Mouse (Mus musculus) mammary gland, adult 2 months (tissue): ENCODE measurements around the gene Kctd2. TPM values are rescaled to one million over a fixed set of nuclear protein-coding genes. Genes with fewer than 3 reads are reported as not detected.

Experiments
- polyA plus RNA-seq: library from polyadenylated mRNA; depleted of rRNA; stranded (reverse); fragments of >200 nt; gene quantifications from 2 replicates; pipeline ENCODE4 v1.2.3, GENCODE M21; 2012; ENCODE audit warnings: low replicate concordance; rRNA removed

Gene Kctd2
- 36.0 and 38.1 TPM in 2 replicates for polyA plus RNA-seq

DNA sequence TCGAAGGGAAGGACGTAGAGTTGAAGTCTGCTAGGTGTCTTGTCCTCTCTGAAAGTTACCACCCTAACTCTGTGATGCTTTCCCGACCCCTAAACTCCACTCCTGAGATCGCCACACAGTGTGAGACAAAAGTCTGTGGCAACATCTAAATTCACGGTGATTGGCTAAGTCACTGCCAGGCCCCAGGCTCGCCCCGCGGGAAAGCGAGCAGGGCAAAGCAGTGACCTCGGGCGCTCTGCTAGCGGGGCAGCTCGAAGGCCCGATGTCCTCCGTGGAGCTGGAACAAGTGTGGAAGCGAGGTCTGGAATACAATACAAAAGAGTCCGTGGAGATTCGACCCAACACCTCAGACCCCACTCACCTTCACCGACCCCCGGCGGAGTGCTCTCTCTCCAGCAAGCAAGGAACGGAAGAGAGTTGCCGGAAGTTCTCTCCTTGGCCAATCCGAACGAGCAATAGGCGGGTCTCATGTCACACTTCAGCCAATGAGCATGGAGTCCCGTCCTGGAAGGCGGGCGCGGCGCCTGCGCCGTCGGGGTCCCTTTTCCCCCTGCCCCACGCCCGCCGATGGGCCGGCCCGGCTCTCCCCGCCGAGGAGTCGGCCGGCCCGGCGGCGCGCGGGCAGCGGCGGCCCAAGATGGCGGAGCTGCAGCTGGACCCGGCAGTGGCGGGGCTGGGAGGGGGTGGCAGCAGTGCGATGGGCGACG, at the start of gene Kctd2, which contains the start of gene Atp5h:
Kctd2 (plus strand) TSS at position 598 of the 707 bp plus-strand sequence.
Atp5h (minus strand) TSS at position 432 of the 707 bp plus-strand sequence.

DNA sequence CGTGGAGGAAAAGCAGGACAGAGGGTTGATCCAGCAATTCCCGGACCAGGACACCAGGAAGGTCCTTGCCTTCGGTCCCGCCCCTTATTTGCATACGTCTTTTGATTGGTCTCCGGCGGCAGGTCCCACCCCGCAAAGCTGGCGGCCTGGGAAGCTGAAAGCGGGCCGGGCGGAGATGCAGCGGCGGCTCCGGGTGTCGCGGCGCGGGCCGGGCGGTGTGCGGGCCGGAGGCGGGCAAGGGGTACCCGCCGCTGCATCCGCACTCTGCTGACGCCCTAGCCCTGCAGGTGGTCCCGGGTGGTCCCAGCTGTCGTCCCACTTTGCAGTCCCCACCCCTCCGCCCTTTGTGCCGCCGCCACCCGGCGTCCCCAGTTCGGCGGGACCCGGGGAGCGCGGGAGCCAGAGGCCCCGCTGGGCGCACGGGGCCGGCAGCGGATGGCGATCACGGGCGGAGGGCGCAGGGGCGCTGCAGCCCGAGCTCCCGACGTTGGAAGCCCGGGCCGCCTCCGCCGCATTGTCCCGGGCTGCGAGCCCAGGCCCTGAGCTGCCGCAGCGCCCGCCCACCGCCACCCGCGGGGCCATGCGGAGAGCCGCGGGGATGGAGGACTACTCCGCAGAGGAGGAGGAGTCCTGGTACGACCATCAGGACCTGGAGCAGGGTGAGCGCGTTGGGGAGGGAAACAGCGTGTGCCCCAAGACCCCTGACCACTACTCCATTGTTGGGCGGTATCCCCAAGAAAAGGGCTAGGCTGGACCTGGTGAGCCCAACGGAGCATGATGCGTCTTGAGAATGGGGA, 38.0 kb upstream of the Kctd2 start, which contains the start of gene Cdr2l:
Cdr2l (plus strand) TSS at position 174 of the 797 bp plus-strand sequence.

DNA sequence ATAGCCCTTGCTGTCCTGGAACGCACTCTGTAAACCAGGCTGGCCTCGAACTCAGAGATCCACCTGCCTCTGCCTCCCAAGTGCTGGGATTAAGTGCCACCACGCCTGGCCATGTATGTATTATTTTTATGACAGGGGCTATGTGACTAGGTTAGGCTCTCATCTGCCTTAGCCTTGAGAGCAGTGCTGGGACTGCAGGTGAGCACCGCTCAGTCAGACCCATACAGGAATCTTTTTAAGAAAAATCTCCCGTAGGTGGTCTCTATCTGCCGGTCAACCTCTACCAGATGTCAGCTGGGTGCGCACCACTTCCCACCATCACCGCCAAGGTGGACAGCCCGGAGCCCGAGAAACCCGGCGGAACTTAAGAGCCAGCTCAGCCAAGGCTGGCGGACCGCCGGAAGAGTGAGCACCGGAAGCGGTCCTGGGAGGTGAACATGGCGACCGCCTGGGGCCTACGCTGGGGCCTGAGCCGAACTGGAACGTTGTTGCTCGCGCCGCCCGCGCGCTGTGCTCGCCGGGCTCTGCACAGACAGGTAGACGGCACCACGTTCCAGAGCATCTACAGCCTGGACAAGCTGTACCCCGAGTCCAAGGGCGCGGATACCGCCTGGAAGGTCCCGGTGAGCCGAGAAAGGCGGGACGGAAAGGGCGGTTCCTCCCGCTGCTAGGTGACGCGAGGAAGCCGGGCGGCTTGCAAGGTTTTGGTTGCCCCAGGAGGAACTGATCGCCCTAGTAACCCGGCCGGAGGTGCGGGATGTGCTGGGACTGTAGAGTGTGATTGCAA, 16.4 kb upstream of the Kctd2 start, which contains the start of gene Mrpl58:
Mrpl58 (plus strand) TSS at position 415 of the 787 bp plus-strand sequence.

DNA sequence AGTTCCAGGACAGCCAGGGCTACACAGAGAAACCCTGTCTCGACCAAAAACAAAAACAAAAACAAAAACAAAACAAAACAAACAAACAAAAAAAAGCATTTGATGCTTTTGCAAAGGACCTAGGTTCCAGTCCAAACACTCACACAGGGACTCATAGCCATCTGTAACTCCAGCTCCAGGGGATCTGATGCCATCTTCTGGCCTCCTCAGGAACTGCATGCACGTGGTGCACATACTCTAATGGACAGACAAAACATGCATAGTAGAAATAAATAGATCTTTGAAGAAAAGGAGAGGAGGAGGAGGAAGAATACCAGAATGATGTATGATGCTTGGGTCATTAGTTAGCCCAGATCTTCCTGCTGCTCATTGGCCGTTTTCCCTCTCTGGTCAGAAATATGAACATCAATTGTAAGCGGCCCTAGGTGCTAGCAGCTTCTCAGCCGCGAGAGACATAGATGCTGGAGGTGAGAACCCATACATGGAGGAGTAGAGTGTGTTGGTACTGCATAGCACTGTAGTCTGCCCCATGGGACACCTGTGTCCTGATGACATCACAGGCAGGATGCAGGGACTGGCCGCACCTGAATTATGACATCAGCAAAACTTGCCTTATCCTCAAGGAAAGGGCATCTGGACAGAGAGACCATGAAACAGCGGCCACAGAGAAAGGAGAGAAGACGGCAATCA, 20.1 kb downstream of the Kctd2 start, which contains the start of gene Trim80:
Trim80 (plus strand) TSS at position 640 of the 690 bp plus-strand sequence.

DNA sequence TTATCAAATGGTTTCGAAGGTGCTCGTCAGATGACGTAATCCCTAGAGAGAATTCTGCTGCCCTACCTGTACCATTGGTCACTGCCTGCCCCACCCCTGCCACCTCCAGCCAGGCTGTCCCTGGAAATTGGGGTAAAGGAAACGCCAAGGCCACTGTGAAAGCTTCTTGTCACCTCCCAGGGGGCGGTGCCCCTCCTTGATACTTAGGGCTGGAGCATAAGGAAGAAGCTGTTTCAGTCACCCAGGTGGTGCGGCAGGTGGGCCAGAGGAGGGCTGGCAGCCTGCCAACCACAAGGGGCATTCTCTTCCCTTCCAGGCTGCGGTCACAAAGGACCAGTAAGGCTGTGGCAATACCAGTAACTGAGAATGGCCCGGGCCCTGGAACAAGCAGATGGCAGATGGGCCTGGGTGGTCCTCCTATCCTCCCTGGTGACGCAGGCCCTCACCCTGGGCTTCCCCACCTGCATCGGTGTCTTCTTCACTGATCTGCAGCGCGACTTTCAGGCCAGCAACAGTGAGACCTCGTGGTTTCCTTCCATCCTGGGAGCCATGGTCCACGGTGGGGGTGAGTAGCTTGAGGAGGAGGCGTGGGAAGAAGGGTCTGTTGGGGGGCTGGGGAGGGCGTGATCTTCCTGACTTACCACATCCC, 42.4 kb downstream of the Kctd2 start, which contains the start of gene Slc16a5:
Slc16a5 (plus strand) TSS at position 232 of the 649 bp plus-strand sequence.

DNA sequence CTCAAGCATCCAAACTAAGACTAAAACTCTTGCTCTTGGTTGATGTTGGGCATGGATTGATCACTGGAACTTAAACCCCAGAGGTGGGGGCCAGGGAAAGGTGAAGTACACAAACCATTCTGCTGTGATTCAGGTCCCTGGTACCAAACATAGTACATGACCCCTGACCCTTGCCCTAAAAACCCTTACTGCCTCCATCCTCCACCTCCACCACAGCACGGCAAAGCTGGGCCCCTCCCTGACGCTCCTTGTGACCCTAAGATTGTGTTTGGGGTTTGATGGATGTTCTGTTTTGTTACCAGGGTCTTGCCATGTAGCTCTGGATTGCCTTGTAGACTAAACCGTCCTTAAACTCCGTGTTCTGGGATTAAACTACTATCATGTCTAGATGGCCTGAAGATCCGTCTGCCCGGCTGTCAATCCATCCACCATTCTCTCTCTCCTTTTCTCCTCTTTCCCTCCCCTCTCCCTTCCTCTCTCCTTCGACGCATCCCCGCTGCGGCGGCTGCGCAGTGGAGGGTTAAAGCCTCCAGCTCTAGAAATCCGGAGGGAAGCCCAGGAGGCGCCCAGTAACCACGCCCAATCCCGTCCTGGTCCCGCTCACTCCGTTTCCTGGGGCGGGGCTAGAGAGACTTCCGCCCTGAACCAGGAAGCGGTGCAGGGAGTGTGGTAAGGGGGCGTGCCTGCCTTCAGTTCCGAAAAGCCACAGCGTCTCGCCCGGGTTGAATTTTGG, 55.3 kb downstream of the Kctd2 start, which contains the start of gene Armc7:
Armc7 (plus strand) TSS at position 643 of the 733 bp plus-strand sequence.

Other genes starting within 250 kb of the Kctd2 start
- 22.5 TPM in 2 replicates for gene Tmem104, start 232.6 kb upstream of the Kctd2 start, polyA plus RNA-seq
- gene Nat9, start 232.3 kb upstream of the Kctd2 start, polyA plus RNA-seq: 21.1 and 25.5 TPM in 2 replicates
- 0.11 and 0.59 TPM in 2 replicates for gene Grin2c, start 152.9 kb upstream of the Kctd2 start, polyA plus RNA-seq
- gene Fdxr, start 143.1 kb upstream of the Kctd2 start, polyA plus RNA-seq: 17.8 and 30.0 TPM in 2 replicates
- 4.2 and 5.5 TPM in 2 replicates for gene Fads6, start 122.5 kb upstream of the Kctd2 start, polyA plus RNA-seq
- not detected in 2 replicates for gene Otop2, start 113.0 kb upstream of the Kctd2 start, polyA plus RNA-seq
- gene Ush1g, start 98.1 kb upstream of the Kctd2 start, polyA plus RNA-seq: 0.26 and 0.37 TPM in 2 replicates
- 0.05 and 0.16 TPM in 2 replicates for gene Otop3, start 85.4 kb upstream of the Kctd2 start, polyA plus RNA-seq
- gene Hid1, start 52.4 kb upstream of the Kctd2 start, polyA plus RNA-seq: 53.5 and 57.6 TPM in 2 replicates
- 18.2 and 20.7 TPM in 2 replicates for gene Cdr2l, start 38.2 kb upstream of the Kctd2 start, polyA plus RNA-seq
- gene Mrpl58, start 16.4 kb upstream of the Kctd2 start, polyA plus RNA-seq: 58.1 and 65.1 TPM in 2 replicates
- 52.6 and 152 TPM in 2 replicates for gene Atp5h, start 166 bp upstream of the Kctd2 start, polyA plus RNA-seq
- gene Trim80, start 20.4 kb downstream of the Kctd2 start, polyA plus RNA-seq: 0.42 and 0.57 TPM in 2 replicates
- gene Slc16a5, start 42.3 kb downstream of the Kctd2 start, polyA plus RNA-seq: 5.7 and 10.6 TPM in 2 replicates
- 11.8 and 44.6 TPM in 2 replicates for gene Armc7, start 55.5 kb downstream of the Kctd2 start, polyA plus RNA-seq
- gene Nt5c, start 71.7 kb downstream of the Kctd2 start, polyA plus RNA-seq: 41.8 and 67.1 TPM in 2 replicates
- gene Jpt1, start 94.3 kb downstream of the Kctd2 start, polyA plus RNA-seq: 216 and 221 TPM in 2 replicates
- 32.4 and 64.1 TPM in 2 replicates for gene Sumo2, start 116.1 kb downstream of the Kctd2 start, polyA plus RNA-seq
- 30.2 and 65.1 TPM in 2 replicates for gene Nup85, start 144.3 kb downstream of the Kctd2 start, polyA plus RNA-seq
- gene Mrps7, start 183.8 kb downstream of the Kctd2 start, polyA plus RNA-seq: 24.3 and 26.8 TPM in 2 replicates
- 34.7 and 39.4 TPM in 2 replicates for gene Gga3, start 183.9 kb downstream of the Kctd2 start, polyA plus RNA-seq
- gene Mif4gd, start 192.8 kb downstream of the Kctd2 start, polyA plus RNA-seq: 164 and 226 TPM in 2 replicates
- gene Slc25a19, start 208.2 kb downstream of the Kctd2 start, polyA plus RNA-seq: 176 and 234 TPM in 2 replicates